Mouse (Mus musculus) left cerebral cortex, adult 2 months (tissue): ENCODE measurements around the gene Rsu1. TPM values are rescaled to one million over a fixed set of nuclear protein-coding genes. Genes with fewer than 3 reads are reported as not detected.
A peak's percentile ranks its signal among the peaks of the same experiment; 100 is the strongest.

Experiments
- DNase-seq, 2 experiments: peaks; one replicate each; pipeline ENCODE4 v3.0.0; 2021 to 2022; ENCODE audit warnings: low spot score in 2 of 2, mixed read lengths in 1 of 2; ENCODE audit errors: extremely low spot score in 1 of 2
- H3K27ac ChIP-seq: fragments of 200-600 bp; 2 replicates; pipeline ENCODE4 v1.8.1; 2022
- H3K4me3 ChIP-seq: fragments of 200-600 bp; 2 replicates; pipeline ENCODE4 v1.8.1; 2022
- CTCF ChIP-seq: fragments of 200-600 bp; IDR thresholded peaks from 2 replicates; pipeline ENCODE4 v1.8.1; 2022; ENCODE audit warnings: antibody characterized with exemption, mild to moderate bottlenecking, moderate library complexity
- intact Hi-C: fragments of 180-260 bp; cut with DNase I; formaldehyde crosslinking; loops from one replicate; pipeline ENCODE4 v1.15.1; 2025
- total RNA-seq, 2 experiments: library from RNA; stranded (reverse); gene quantifications; 2 replicates each; pipeline ENCODE4 v1.2.3; 2021

Rsu1 gene
- total RNA-seq, 2 experiments from 2014 or later: 31.9 to 33.2 TPM

- intact Hi-C loops: loop anchor here (10.0 kb wide), 1 partner anchor 1258 kb away; no protein-coding TSS in a partner anchor
- TF ChIP-seq CTCF: no peak
- H3K4me3 ChIP-seq: no peak overlapping the region
- no peak overlapping the region for H3K27ac ChIP-seq
- DNase-seq: no peak
These were observed 8.1 kb downstream of the Rsu1 start for GRCm38 (mm10) chr2:13263150-13263549.

- Histone ChIP-seq H3K27ac (no peak overlapping the region), H3K4me3 (no peak overlapping the region)
- intact Hi-C loops: no loop called here
- no peak for TF ChIP-seq CTCF
- no peak for DNase-seq
These were observed 12.6 kb downstream of the Rsu1 start for GRCm38 (mm10) chr2:13258606-13259005.

GRCm38 (mm10) chr2:13240711-13241110 is 30.5 kb downstream of the Rsu1 start:
- no peak for DNase-seq
- no peak for TF ChIP-seq CTCF
- intact Hi-C loops: no loop called here

GRCm38 (mm10) chr2:13237140-13237901 is 33.9 kb downstream of the Rsu1 start:
- intact Hi-C loops: loop anchor here (1.0 to 5.0 kb wide), 4 partner anchors 225 to 800 kb away; partner anchors contain the start of gene C1ql3
- no peak overlapping the region for H3K27ac ChIP-seq
- peak; percentile 94 for TF ChIP-seq CTCF
- no peak overlapping the region for H3K4me3 ChIP-seq
- DNase-seq: peak; percentile 45 to 51

More at GRCm38 (mm10) chr2:13240711-13241110, 30.5 kb downstream of the Rsu1 start:
- Histone ChIP-seq H3K27ac (no peak overlapping the region), H3K4me3 (no peak overlapping the region)

- DNase-seq: no peak
- TF ChIP-seq CTCF: no peak
- H3K27ac ChIP-seq: no peak overlapping the region
- no peak overlapping the region for H3K4me3 ChIP-seq
- intact Hi-C loops: loop anchor here (5.0 kb wide), 3 partner anchors 223 to 798 kb away; partner anchors contain the start of gene C1ql3
These were observed 35.5 kb downstream of the Rsu1 start for GRCm38 (mm10) chr2:13235696-13236095.

- Histone ChIP-seq H3K27ac (no peak overlapping the region), H3K4me3 (no peak overlapping the region)
- no peak for TF ChIP-seq CTCF
- no peak for DNase-seq
- intact Hi-C loops: loop anchor here (5.0 kb wide), 3 partner anchors 222 to 797 kb away; partner anchors contain the start of gene C1ql3
These were observed 36.4 kb downstream of the Rsu1 start for GRCm38 (mm10) chr2:13234796-13235195.

GRCm38 (mm10) chr2:13233902-13234301 is 37.3 kb downstream of the Rsu1 start:
- no peak overlapping the region for H3K4me3 ChIP-seq
- DNase-seq: no peak
- TF ChIP-seq CTCF: no peak
- intact Hi-C loops: no loop called here
- H3K27ac ChIP-seq: no peak overlapping the region

GRCm38 (mm10) chr2:13233254-13233835 is 37.9 kb downstream of the Rsu1 start:
- H3K27ac ChIP-seq: no peak overlapping the region
- H3K4me3 ChIP-seq: no peak overlapping the region
- no peak for TF ChIP-seq CTCF
- intact Hi-C loops: no loop called here
- no peak for DNase-seq

GRCm38 (mm10) chr2:13232305-13232704 is 38.9 kb downstream of the Rsu1 start:
- TF ChIP-seq CTCF: no peak
- no peak for DNase-seq
- H3K4me3 ChIP-seq: no peak overlapping the region
- intact Hi-C loops: no loop called here
- no peak overlapping the region for H3K27ac ChIP-seq

- DNase-seq: no peak
- TF ChIP-seq CTCF: no peak
- H3K27ac ChIP-seq: no peak overlapping the region
- intact Hi-C loops: no loop called here
- no peak overlapping the region for H3K4me3 ChIP-seq
These were observed 41.5 kb downstream of the Rsu1 start for GRCm38 (mm10) chr2:13229686-13230085.

- no peak overlapping the region for H3K4me3 ChIP-seq
- TF ChIP-seq CTCF: no peak
- intact Hi-C loops: no loop called here
- H3K27ac ChIP-seq: no peak overlapping the region
- DNase-seq: no peak
These were observed 45.2 kb downstream of the Rsu1 start for GRCm38 (mm10) chr2:13226031-13226430.

- no peak for TF ChIP-seq CTCF
- no peak for DNase-seq
- Histone ChIP-seq H3K27ac (no peak overlapping the region), H3K4me3 (no peak overlapping the region)
- intact Hi-C loops: no loop called here
These were observed 46.7 kb downstream of the Rsu1 start for GRCm38 (mm10) chr2:13224546-13224945.
